Mouse (Mus musculus) heart, embryonic 14.5 days (tissue): ENCODE results near the gene Gpr61. TPM values are rescaled to one million over a fixed set of nuclear protein-coding genes. Genes with fewer than 3 reads are reported as not detected.

Experiments
- ATAC-seq: fragments of 200-750 bp; cut with Nextera tagmentation; 2 replicates; pipeline ENCODE4 v1.8.0; 2017; ENCODE audit warnings: low read depth, moderate TSS enrichment; ENCODE audit not compliant: insufficient number of reproducible peaks, insufficient read depth, low FRiP score
- H3K27ac ChIP-seq, 2 experiments: fragments of 200-500 bp in 1 of 2; fragments of 300-500 bp in 1 of 2; sonication (generic) in 1 of 2; replicated peaks in 1 of 2; 2 replicates each; pipeline ENCODE4 v1.5.1; 2012 to 2014; ENCODE audit warnings: low read depth in 2 of 2, low read length in 2 of 2, control low read depth in 1 of 2, mild to moderate bottlenecking in 1 of 2, mixed read lengths in 1 of 2; ENCODE audit not compliant: control insufficient read depth in 1 of 2, insufficient read depth in 1 of 2
- H3K27me3 ChIP-seq: fragments of 300-500 bp; sonication (generic); 2 replicates; pipeline ENCODE4 v1.6.1; 2014; ENCODE audit warnings: mild to moderate bottlenecking, low read length, control low read depth; ENCODE audit not compliant: control insufficient read depth, insufficient read depth
- H3K36me3 ChIP-seq: fragments of 300-500 bp; sonication (generic); 2 replicates; pipeline ENCODE4 v1.6.1; 2014; ENCODE audit warnings: mild to moderate bottlenecking, control low read depth, low read length, mixed read lengths; ENCODE audit not compliant: control insufficient read depth, insufficient read depth
- H3K4me1 ChIP-seq, 2 experiments: fragments of 200-500 bp in 1 of 2; fragments of 300-500 bp in 1 of 2; sonication (generic) in 1 of 2; 2 replicates each; pipeline ENCODE4 v1.6.1; 2012 to 2014; ENCODE audit warnings: low read length in 2 of 2, control low read depth in 1 of 2, mixed read lengths in 1 of 2; ENCODE audit not compliant: control insufficient read depth in 2 of 2, insufficient read depth in 2 of 2
- H3K4me2 ChIP-seq: fragments of 300-500 bp; sonication (generic); 2 replicates; pipeline ENCODE4 v1.6.1; 2014; ENCODE audit warnings: mild to moderate bottlenecking, low read length
- H3K4me3 ChIP-seq, 2 experiments: fragments of 200-500 bp in 1 of 2; fragments of 300-500 bp in 1 of 2; sonication (generic) in 1 of 2; 2 replicates each; pipeline ENCODE4 v1.5.1; 2012 to 2014; ENCODE audit warnings: low read length in 2 of 2, mild to moderate bottlenecking in 2 of 2, control low read depth in 1 of 2, low read depth in 1 of 2, moderate library complexity in 1 of 2; ENCODE audit not compliant: control insufficient read depth in 1 of 2, insufficient read depth in 1 of 2
- H3K9ac ChIP-seq: fragments of 300-500 bp; sonication (generic); 2 replicates; pipeline ENCODE4 v1.6.1; 2014; ENCODE audit warnings: mild to moderate bottlenecking, low read length
- H3K9me3 ChIP-seq: fragments of 300-500 bp; sonication (generic); 2 replicates; pipeline ENCODE4 v1.6.1; 2016; ENCODE audit warnings: low read length, control low read depth; ENCODE audit not compliant: control insufficient read depth
- whole genome bisulfite sequencing: fragments of 180-500 bp; shearing (Covaris S2); extraction: QIAGEN DNeasy Blood & Tissue Kit; methylation state at CpG from one replicate; pipeline ENCODE4 v1.1.7; 2014; 5-methylcytosine and 5-hydroxymethylcytosine counted together
- polyA plus RNA-seq: library from polyadenylated mRNA; unstranded; fragments of >200 nt; fragmentation: Nextera tagmentation; extraction: Ambion mirVana; gene quantifications from 2 replicates; pipeline ENCODE4 v1.2.1, GENCODE M21; 2014

Gpr61 gene
- polyA plus RNA-seq, 1 experiment from 2014 or later = 0.24 TPM

- peak within 1 kb of the TSS; percentile 59 to 67 for H3K4me3 ChIP-seq
- peak; percentile 63 for ATAC-seq
- peaks cover 9% of the 10 kb centered on the region; the same call in 1 of the 2 replicates for H3K27me3 ChIP-seq
- peaks cover 6% of the 10 kb centered on the region in 2 experiments; a peak in 2 of 4 replicates for H3K4me1 ChIP-seq
- 0 out of 2 replicates have a peak, but pooled peaks cover 8% of the 10 kb centered on the region for H3K36me3 ChIP-seq
- no peak within 1 kb of the TSS for H3K27ac ChIP-seq
- H3K4me2 ChIP-seq = peak within 1 kb of the TSS; percentile 78
- 3% methylated on average over 82 of the region's 100 CpGs for WGBS
- H3K9me3 ChIP-seq = no peaks in the 10 kb centered on the region
- H3K9ac ChIP-seq = peak within 1 kb of the TSS; percentile 75
These were observed 31.7 kb upstream of the Gpr61 start, which contains the start of gene Amigo1 for GRCm38 (mm10) chr3:108186098-108187047. Amigo1 (plus strand) TSS chr3:108186335.

GRCm38 (mm10) chr3:108185460-108186097 lies 30.9 kb upstream of the Gpr61 start:
- Histone ChIP-seq H3K4me1 (peaks cover 6% of the 10 kb centered on the region in 2 experiments; a peak in 2 of 4 replicates), H3K27me3 (peaks cover 9% of the 10 kb centered on the region; the same call in 1 of the 2 replicates), H3K4me3 (peak overlapping the region; percentile 59 to 67), H3K4me2 (peak overlapping the region; percentile 78), H3K9ac (peak overlapping the region; percentile 75), H3K36me3 (0 out of 2 replicates have a peak, but pooled peaks cover 8% of the 10 kb centered on the region), H3K27ac (no peak overlapping the region), H3K9me3 (no peaks in the 10 kb centered on the region)
- no peak for ATAC-seq
- 4% methylated on average over 16 of the region's 16 CpGs for WGBS

- Histone ChIP-seq H3K27me3 (peaks cover 9% of the 10 kb centered on the region; the same call in 1 of the 2 replicates), H3K4me2 (no peak overlapping the region), H3K36me3 (0 out of 2 replicates have a peak, but pooled peaks cover 8% of the 10 kb centered on the region), H3K27ac (no peak overlapping the region), H3K4me1 (peaks cover 6% of the 10 kb centered on the region in 2 experiments; a peak in 2 of 4 replicates), H3K4me3 (no peak overlapping the region), H3K9ac (no peak overlapping the region), H3K9me3 (no peaks in the 10 kb centered on the region)
- no peak for ATAC-seq
- WGBS = 76% methylated on average over 3 of the region's 3 CpGs
These were observed 30.1 kb upstream of the Gpr61 start for GRCm38 (mm10) chr3:108184742-108185141.

GRCm38 (mm10) chr3:108180514-108180913 lies 25.8 kb upstream of the Gpr61 start:
- no peaks in the 10 kb centered on the region for H3K36me3 ChIP-seq
- no peak overlapping the region for H3K27ac ChIP-seq
- no peaks in the 10 kb centered on the region for H3K9me3 ChIP-seq
- H3K4me3 ChIP-seq = no peak overlapping the region
- 38% methylated on average over 2 of the region's 2 CpGs for WGBS
- H3K9ac ChIP-seq = no peak overlapping the region
- H3K4me2 ChIP-seq = no peak overlapping the region
- peaks cover 5% of the 10 kb centered on the region; the same call in 1 of the 2 replicates for H3K27me3 ChIP-seq
- ATAC-seq = no peak
- peaks cover 0 to 1% of the 10 kb centered on the region in 2 experiments; a peak in 1 of 4 replicates for H3K4me1 ChIP-seq

GRCm38 (mm10) chr3:108178756-108179715 lies 24.4 kb upstream of the Gpr61 start:
- H3K4me1 ChIP-seq = peaks cover 6 to 7% of the 10 kb centered on the region in 2 experiments
- H3K27ac ChIP-seq = no peak overlapping the region
- no peak overlapping the region for H3K9ac ChIP-seq
- no peak overlapping the region for H3K4me3 ChIP-seq
- H3K9me3 ChIP-seq = no peaks in the 10 kb centered on the region
- ATAC-seq = no peak
- H3K36me3 ChIP-seq = no peaks in the 10 kb centered on the region
- H3K27me3 ChIP-seq = peaks cover 5% of the 10 kb centered on the region; the same call in 1 of the 2 replicates
- no peak overlapping the region for H3K4me2 ChIP-seq
- WGBS = 69% methylated on average over 7 of the region's 7 CpGs

- 21% methylated on average over 14 of the region's 14 CpGs for WGBS
- Histone ChIP-seq H3K9me3 (no peaks in the 10 kb centered on the region), H3K36me3 (no peaks in the 10 kb centered on the region), H3K4me1 (peaks cover 6 to 7% of the 10 kb centered on the region in 2 experiments), H3K4me3 (no peak overlapping the region), H3K27ac (no peak overlapping the region), H3K9ac (no peak overlapping the region), H3K4me2 (peak overlapping the region; percentile 35; the same call in 1 of the 2 replicates), H3K27me3 (0 out of 2 replicates have a peak, but pooled peaks cover 6% of the 10 kb centered on the region)
- peak; percentile 39 for ATAC-seq
These were observed 20.2 kb upstream of the Gpr61 start for GRCm38 (mm10) chr3:108174672-108175531.
